Mouse (Mus musculus): ENCODE results near the gene Aprt.
A peak's percentile ranks its signal among the peaks of the same experiment; 100 is the strongest.

The Aprt gene

GRCm38 (mm10) chr8:122576648-122577022 is at the start of gene Aprt:
Gene Aprt, minus strand, starts transcription at chr8:122576909.
- DNase-seq (ENCODE audit: low spot score): peak; percentile 82

GRCm38 (mm10) chr8:122625811-122626210 is 49.1 kb upstream of the Aprt start:
- DNase-seq (ENCODE audit: low spot score): no peak

GRCm38 (mm10) chr8:122624653-122625052 is 47.9 kb upstream of the Aprt start:
- no peak for DNase-seq (ENCODE audit: low spot score)

GRCm38 (mm10) chr8:122623844-122624642 is 47.3 kb upstream of the Aprt start:
- DNase-seq (ENCODE audit: low spot score): no peak

- DNase-seq (ENCODE audit: low spot score): no peak
Observed at GRCm38 (mm10) chr8:122622727-122623126, 46.0 kb upstream of the Aprt start, which contains the start of gene Pabpn1l. Gene Pabpn1l, minus strand, starts transcription at chr8:122622739.

GRCm38 (mm10) chr8:122620446-122620845 is 43.7 kb upstream of the Aprt start:
- no peak for DNase-seq (ENCODE audit: low spot score)

GRCm38 (mm10) chr8:122618660-122619378 is 42.1 kb upstream of the Aprt start:
- DNase-seq (ENCODE audit: low spot score): no peak

- DNase-seq (ENCODE audit: low spot score): peak; percentile 52
Observed at GRCm38 (mm10) chr8:122617947-122618546, 41.3 kb upstream of the Aprt start.

- DNase-seq (ENCODE audit: low spot score): no peak
Observed at GRCm38 (mm10) chr8:122616181-122616905, 39.6 kb upstream of the Aprt start.

GRCm38 (mm10) chr8:122611295-122612133 is 34.8 kb upstream of the Aprt start, which contains the start of the genes Galns and Trappc2l:
Gene Galns, minus strand, starts transcription at chr8:122611463.
Gene Trappc2l, plus strand, starts transcription at chr8:122611640.
- peak; percentile 91 for DNase-seq (ENCODE audit: low spot score)

- no peak for DNase-seq (ENCODE audit: low spot score)
Observed at GRCm38 (mm10) chr8:122610612-122611277, 34.0 kb upstream of the Aprt start.

GRCm38 (mm10) chr8:122610209-122610608 is 33.5 kb upstream of the Aprt start:
- no peak for DNase-seq (ENCODE audit: low spot score)

GRCm38 (mm10) chr8:122606810-122607209 is 30.1 kb upstream of the Aprt start:
- no peak for DNase-seq (ENCODE audit: low spot score)

- DNase-seq (ENCODE audit: low spot score): no peak
Observed at GRCm38 (mm10) chr8:122605367-122605766, 28.7 kb upstream of the Aprt start.

GRCm38 (mm10) chr8:122604640-122605039 is 27.9 kb upstream of the Aprt start:
- no peak for DNase-seq (ENCODE audit: low spot score)

- DNase-seq (ENCODE audit: low spot score): no peak
Observed at GRCm38 (mm10) chr8:122600666-122601065, 24.0 kb upstream of the Aprt start.

GRCm38 (mm10) chr8:122596031-122596430 is 19.3 kb upstream of the Aprt start:
- no peak for DNase-seq (ENCODE audit: low spot score)

GRCm38 (mm10) chr8:122593783-122594507 is 17.2 kb upstream of the Aprt start:
- no peak for DNase-seq (ENCODE audit: low spot score)

- no peak for DNase-seq (ENCODE audit: low spot score)
Observed at GRCm38 (mm10) chr8:122593240-122593639, 16.5 kb upstream of the Aprt start.

- no peak for DNase-seq (ENCODE audit: low spot score)
Observed at GRCm38 (mm10) chr8:122586749-122587148, 10.0 kb upstream of the Aprt start.
